Mouse (Mus musculus): ENCODE measurements around the gene Plk3. TPM values are rescaled to one million over a fixed set of nuclear protein-coding genes. Genes with fewer than 3 reads are reported as not detected.

Plk3 gene
- polyA plus RNA-seq, 1 experiment, result 15.2 TPM

DNA sequence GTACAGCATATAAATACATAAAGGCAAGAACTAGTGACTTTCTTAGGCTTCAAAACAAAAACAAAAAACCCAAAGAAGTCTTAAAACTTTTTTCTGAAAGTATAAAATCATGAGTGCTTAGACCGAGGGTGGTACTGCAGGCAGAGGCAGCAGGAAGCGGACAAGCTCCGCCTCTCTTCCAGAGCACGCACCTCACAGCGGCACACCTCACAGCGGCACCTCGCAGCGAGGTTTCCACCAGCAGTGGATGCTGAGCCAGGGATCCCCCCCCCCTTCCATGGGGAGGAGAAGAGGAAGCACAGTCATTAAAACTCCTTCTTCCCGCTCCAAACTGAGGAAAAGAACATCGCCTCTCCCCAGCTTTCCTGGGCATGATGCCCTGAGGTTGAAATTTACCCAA lies 25.9 kb upstream of the Plk3 start:
- no peaks in the 10 kb centered on the region for H3K27me3 ChIP-seq (ENCODE audit: control insufficient read depth, insufficient read depth, insufficient read length)
- no peak overlapping the region for H3K4me3 ChIP-seq (ENCODE audit: insufficient read depth, poor library complexity, severe bottlenecking)
- TF ChIP-seq CTCF (IDR thresholded peaks at IDR 0.05; ENCODE audit: control insufficient read depth, insufficient read depth, insufficient read length) (no peak), MYOG (IDR thresholded peaks at IDR 0.05; ENCODE audit: control insufficient read depth, extremely low read depth, insufficient read length) (no peak), MYOD1 (IDR thresholded peaks at IDR 0.05; ENCODE audit: control insufficient read depth, insufficient read length, low read depth) (no peak), MAX (IDR thresholded peaks at IDR 0.05) (no peak), USF1 (IDR thresholded peaks at IDR 0.05; ENCODE audit: low read depth) (no peak), CEBPB (IDR thresholded peaks at IDR 0.05; ENCODE audit: low read depth) (no peak), FOSL1 (IDR thresholded peaks at IDR 0.05; ENCODE audit: insufficient read depth, low read length, poor library complexity, severe bottlenecking) (no peak)
- H3K79me3 ChIP-seq (ENCODE audit: low read depth), result peaks cover 11% of the 10 kb centered on the region
- no peak overlapping the region for H3ac ChIP-seq (ENCODE audit: control insufficient read depth, insufficient read length, low read depth)
- peaks cover 72% of the 10 kb centered on the region for H3K36me3 ChIP-seq (ENCODE audit: control insufficient read depth, insufficient read depth)
- H3K79me2 ChIP-seq (ENCODE audit: control insufficient read depth, insufficient read depth), result peaks cover 14% of the 10 kb centered on the region

DNA sequence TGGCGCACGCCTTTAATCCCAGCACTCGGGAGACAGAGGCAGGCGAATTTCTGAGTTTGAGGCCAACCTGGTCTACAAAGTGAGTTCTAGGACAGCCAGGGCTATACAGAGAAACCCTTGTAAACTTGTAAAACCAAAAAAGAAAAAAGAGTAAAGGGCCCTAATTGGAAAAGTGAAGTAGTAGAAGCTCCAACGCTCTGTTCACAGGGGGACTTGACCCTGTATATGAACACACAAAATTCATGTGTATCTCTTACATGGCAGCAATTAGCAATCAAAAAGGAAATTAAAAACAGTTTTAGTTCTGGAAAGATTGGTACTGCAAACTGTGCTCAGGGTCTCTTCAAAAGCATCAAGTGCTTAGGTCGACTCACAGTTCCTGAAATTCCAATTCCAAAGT lies 22.6 kb upstream of the Plk3 start:
- H3K27me3 ChIP-seq (ENCODE audit: control insufficient read depth, insufficient read depth, insufficient read length), result no peaks in the 10 kb centered on the region
- peaks cover 42% of the 10 kb centered on the region for H3K79me3 ChIP-seq (ENCODE audit: low read depth)
- TF ChIP-seq MYOG (IDR thresholded peaks at IDR 0.05; ENCODE audit: control insufficient read depth, extremely low read depth, insufficient read length) (no peak), MAX (IDR thresholded peaks at IDR 0.05) (no peak), CTCF (IDR thresholded peaks at IDR 0.05; ENCODE audit: control insufficient read depth, insufficient read depth, insufficient read length) (no peak), MYOD1 (IDR thresholded peaks at IDR 0.05; ENCODE audit: control insufficient read depth, insufficient read length, low read depth) (no peak), USF1 (IDR thresholded peaks at IDR 0.05; ENCODE audit: low read depth) (no peak), FOSL1 (IDR thresholded peaks at IDR 0.05; ENCODE audit: insufficient read depth, low read length, poor library complexity, severe bottlenecking) (no peak), CEBPB (IDR thresholded peaks at IDR 0.05; ENCODE audit: low read depth) (no peak)
- no peak overlapping the region for H3ac ChIP-seq (ENCODE audit: control insufficient read depth, insufficient read length, low read depth)
- peaks cover 47% of the 10 kb centered on the region for H3K79me2 ChIP-seq (ENCODE audit: control insufficient read depth, insufficient read depth)
- H3K36me3 ChIP-seq (ENCODE audit: control insufficient read depth, insufficient read depth), result peaks cover 72% of the 10 kb centered on the region
- peak overlapping the region; percentile 95 for H3K4me3 ChIP-seq (ENCODE audit: insufficient read depth, poor library complexity, severe bottlenecking)

DNA sequence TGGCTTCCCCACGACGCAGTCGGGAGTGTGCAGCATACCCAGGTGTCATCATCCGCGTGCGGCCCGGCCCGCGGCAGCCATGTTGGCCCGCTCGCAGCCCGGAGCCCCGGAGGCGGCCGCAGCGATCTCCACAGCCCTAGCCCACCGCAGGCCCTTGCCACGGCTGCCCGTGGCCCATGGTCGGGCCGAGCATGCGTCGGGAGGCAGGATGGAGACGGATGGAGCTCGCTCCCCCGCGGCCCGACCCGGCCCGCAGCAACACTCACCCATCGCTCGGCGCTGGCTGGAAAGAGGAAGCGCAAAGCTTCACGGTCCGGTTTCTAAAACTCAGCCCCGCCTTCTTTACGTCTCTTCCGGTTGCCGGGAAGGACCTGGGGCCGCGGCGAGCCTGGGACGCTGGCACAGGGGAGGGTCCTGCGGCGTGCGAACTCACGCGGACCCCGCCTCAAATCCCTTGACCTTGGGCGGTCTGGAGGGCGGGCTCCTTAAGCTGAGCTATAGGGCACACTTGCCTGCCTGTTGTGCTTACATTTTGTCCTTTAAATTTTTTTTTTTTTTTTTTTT lies 22.1 kb upstream of the Plk3 start, which contains the start of gene Rps8:
TSS of gene Rps8 (minus strand) at position 452 of the 564 bp plus-strand sequence.
- H3K36me3 ChIP-seq (ENCODE audit: control insufficient read depth, insufficient read depth), result peaks cover 72% of the 10 kb centered on the region
- peak within 1 kb of the TSS; percentile 82 for H3ac ChIP-seq (ENCODE audit: control insufficient read depth, insufficient read length, low read depth)
- H3K79me2 ChIP-seq (ENCODE audit: control insufficient read depth, insufficient read depth), result peaks cover 50% of the 10 kb centered on the region
- TF ChIP-seq CTCF (IDR thresholded peaks at IDR 0.05; ENCODE audit: control insufficient read depth, insufficient read depth, insufficient read length) (no peak), MAX (IDR thresholded peaks at IDR 0.05) (peak; percentile 87)
- peak within 1 kb of the TSS; percentile 95 for H3K4me3 ChIP-seq (ENCODE audit: insufficient read depth, poor library complexity, severe bottlenecking)
- H3K79me3 ChIP-seq (ENCODE audit: low read depth), result peaks cover 42% of the 10 kb centered on the region
- H3K27me3 ChIP-seq (ENCODE audit: control insufficient read depth, insufficient read depth, insufficient read length), result no peaks in the 10 kb centered on the region

DNA sequence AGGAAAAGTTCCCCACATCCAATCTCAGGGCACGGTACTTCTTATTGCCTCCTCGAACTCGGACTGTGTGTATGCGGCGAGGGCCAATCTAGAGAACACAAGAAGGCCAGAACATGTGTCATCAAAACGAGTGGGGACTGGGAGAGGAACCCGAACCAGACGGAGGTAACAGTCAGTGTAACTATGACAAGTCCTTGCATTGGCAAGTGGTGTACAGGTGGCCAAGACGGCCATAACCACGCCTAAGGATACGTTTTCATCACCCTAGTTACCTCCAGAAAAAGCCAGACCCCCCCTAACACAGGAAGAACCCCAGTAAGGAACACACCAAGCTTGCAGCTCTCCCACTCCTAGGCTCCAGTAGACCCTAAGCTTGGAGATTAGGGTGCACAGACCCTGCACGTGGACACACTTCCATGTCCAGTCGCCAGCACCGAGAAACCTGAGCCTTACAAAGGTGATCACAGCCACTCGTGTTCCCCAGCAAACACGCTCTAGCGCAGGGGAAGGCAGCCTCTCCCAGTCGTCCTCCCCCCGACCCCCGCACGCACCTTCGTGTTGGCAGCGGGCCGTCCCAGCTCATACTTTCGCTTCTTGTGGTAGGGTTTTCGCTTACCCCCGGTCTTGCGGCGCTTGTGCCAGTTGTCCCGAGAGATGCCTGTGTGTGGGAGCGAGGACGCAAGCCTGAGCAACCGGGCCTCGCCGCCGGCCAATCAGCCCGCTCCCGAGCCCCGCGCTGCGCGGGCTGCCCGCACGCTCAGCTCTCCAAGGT lies 21.4 kb upstream of the Plk3 start:
- peak overlapping the region; percentile 82 for H3ac ChIP-seq (ENCODE audit: control insufficient read depth, insufficient read length, low read depth)
- TF ChIP-seq MYOG (IDR thresholded peaks at IDR 0.05; ENCODE audit: control insufficient read depth, extremely low read depth, insufficient read length) (no peak), FOSL1 (IDR thresholded peaks at IDR 0.05; ENCODE audit: insufficient read depth, low read length, poor library complexity, severe bottlenecking) (no peak), MYOD1 (IDR thresholded peaks at IDR 0.05; ENCODE audit: control insufficient read depth, insufficient read length, low read depth) (no peak), MAX (IDR thresholded peaks at IDR 0.05) (no peak), CTCF (IDR thresholded peaks at IDR 0.05; ENCODE audit: control insufficient read depth, insufficient read depth, insufficient read length) (no peak), USF1 (IDR thresholded peaks at IDR 0.05; ENCODE audit: low read depth) (no peak), CEBPB (IDR thresholded peaks at IDR 0.05; ENCODE audit: low read depth) (no peak)
- peaks cover 72% of the 10 kb centered on the region for H3K36me3 ChIP-seq (ENCODE audit: control insufficient read depth, insufficient read depth)
- H3K4me3 ChIP-seq (ENCODE audit: insufficient read depth, poor library complexity, severe bottlenecking), result peak overlapping the region; percentile 95
- H3K27me3 ChIP-seq (ENCODE audit: control insufficient read depth, insufficient read depth, insufficient read length), result no peaks in the 10 kb centered on the region
- H3K79me2 ChIP-seq (ENCODE audit: control insufficient read depth, insufficient read depth), result peaks cover 50% of the 10 kb centered on the region
- H3K79me3 ChIP-seq (ENCODE audit: low read depth), result peaks cover 42% of the 10 kb centered on the region

DNA sequence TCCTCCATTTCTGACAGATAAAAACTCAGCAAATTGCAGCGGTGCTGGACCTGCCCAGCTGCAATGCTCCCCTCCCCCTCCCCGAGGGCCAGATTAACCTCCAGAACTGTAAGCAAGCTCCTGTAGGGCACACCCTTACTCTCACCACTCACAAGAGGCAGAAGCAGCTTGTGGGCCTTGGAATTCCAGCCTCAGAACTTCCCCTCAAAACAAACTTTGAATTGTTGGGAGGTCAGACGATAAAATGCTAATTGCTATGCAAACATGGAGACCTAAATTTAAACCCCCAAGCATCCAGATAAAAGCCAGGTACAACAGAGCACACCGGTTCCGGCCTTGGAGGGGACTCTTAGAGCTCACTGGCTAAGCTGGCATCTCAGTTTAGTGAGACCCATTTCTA lies 19.0 kb upstream of the Plk3 start:
- H3K4me3 ChIP-seq (ENCODE audit: insufficient read depth, poor library complexity, severe bottlenecking), result no peak overlapping the region
- peaks cover 42% of the 10 kb centered on the region for H3K79me3 ChIP-seq (ENCODE audit: low read depth)
- peaks cover 62% of the 10 kb centered on the region for H3K36me3 ChIP-seq (ENCODE audit: control insufficient read depth, insufficient read depth)
- TF ChIP-seq CTCF (IDR thresholded peaks at IDR 0.05; ENCODE audit: control insufficient read depth, insufficient read depth, insufficient read length) (no peak), FOSL1 (IDR thresholded peaks at IDR 0.05; ENCODE audit: insufficient read depth, low read length, poor library complexity, severe bottlenecking) (no peak), MYOG (IDR thresholded peaks at IDR 0.05; ENCODE audit: control insufficient read depth, extremely low read depth, insufficient read length) (no peak), USF1 (IDR thresholded peaks at IDR 0.05; ENCODE audit: low read depth) (no peak)
- no peaks in the 10 kb centered on the region for H3K27me3 ChIP-seq (ENCODE audit: control insufficient read depth, insufficient read depth, insufficient read length)
- no peak overlapping the region for H3ac ChIP-seq (ENCODE audit: control insufficient read depth, insufficient read length, low read depth)
- peaks cover 50% of the 10 kb centered on the region for H3K79me2 ChIP-seq (ENCODE audit: control insufficient read depth, insufficient read depth)

All from C2C12 (cell line).